Mouse (Mus musculus): ENCODE results near the gene 4921509C19Rik. TPM values are rescaled to one million over a fixed set of nuclear protein-coding genes. Genes with fewer than 3 reads are reported as not detected.
A peak's percentile ranks its signal among the peaks of the same experiment; 100 is the strongest.
"Not testable (repeated sequence)": the region's sequence is repeated elsewhere in the genome, so short reads cannot be mapped to it uniquely, and the experiment has no call there.

The 4921509C19Rik gene
- polyA plus RNA-seq (2014; fragmentation: Nextera tagmentation; extraction: Ambion mirVana): not detected in 2 replicates

GRCm38 (mm10) chr2:151476053-151476452, at the start of gene 4921509C19Rik:
Gene 4921509C19Rik, minus strand, starts transcription at chr2:151476153.
- H3K4me2 ChIP-seq (ENCODE audit: low read length); H3K36me3 ChIP-seq (ENCODE audit: control insufficient read depth, insufficient read depth, low read length); ATAC-seq; H3K9me3 ChIP-seq (replicated peaks; ENCODE audit: control insufficient read depth, low read length); H3K27me3 ChIP-seq (replicated peaks; ENCODE audit: control insufficient read depth, insufficient read depth, low read length); H3K4me1 ChIP-seq (ENCODE audit: control insufficient read depth, insufficient read depth, low read length); H3K4me3 ChIP-seq (ENCODE audit: low read depth, low read length); H3K9ac ChIP-seq (ENCODE audit: low read length); H3K27ac ChIP-seq (ENCODE audit: low read depth, low read length); DNase-seq (ENCODE audit: low spot score): not testable (repeated sequence)
- 89% methylated on average over 5 of the region's 5 CpGs for WGBS

GRCm38 (mm10) chr2:151525520-151525919, 49.6 kb upstream of the 4921509C19Rik start:
- H3K27ac ChIP-seq (ENCODE audit: low read depth, low read length): no peak overlapping the region

GRCm38 (mm10) chr2:151524324-151525041, 48.5 kb upstream of the 4921509C19Rik start:
- 76% methylated on average over 4 of the region's 4 CpGs for WGBS
- H3K9ac ChIP-seq (ENCODE audit: low read length): no peak overlapping the region
- H3K27me3 ChIP-seq (replicated peaks; ENCODE audit: control insufficient read depth, insufficient read depth, low read length): no peaks in the 10 kb centered on the region
- no peak overlapping the region for H3K27ac ChIP-seq (ENCODE audit: low read depth, low read length)
- no peak for DNase-seq (ENCODE audit: low spot score)
- H3K4me2 ChIP-seq (ENCODE audit: low read length): no peak overlapping the region
- no peak for ATAC-seq
- peaks cover 8% of the 10 kb centered on the region; the same call in 1 of the 2 replicates for H3K36me3 ChIP-seq (ENCODE audit: control insufficient read depth, insufficient read depth, low read length)
- H3K4me1 ChIP-seq (ENCODE audit: control insufficient read depth, insufficient read depth, low read length): no peaks in the 10 kb centered on the region
- H3K4me3 ChIP-seq (ENCODE audit: low read depth, low read length): no peak overlapping the region
- H3K9me3 ChIP-seq (replicated peaks; ENCODE audit: control insufficient read depth, low read length): no peaks in the 10 kb centered on the region

More at GRCm38 (mm10) chr2:151525520-151525919, 49.6 kb upstream of the 4921509C19Rik start:
- no peaks in the 10 kb centered on the region for H3K9me3 ChIP-seq (replicated peaks; ENCODE audit: control insufficient read depth, low read length)
- no peak for DNase-seq (ENCODE audit: low spot score)
- H3K4me1 ChIP-seq (ENCODE audit: control insufficient read depth, insufficient read depth, low read length): no peaks in the 10 kb centered on the region
- no peaks in the 10 kb centered on the region for H3K27me3 ChIP-seq (replicated peaks; ENCODE audit: control insufficient read depth, insufficient read depth, low read length)
- ATAC-seq: no peak
- H3K4me2 ChIP-seq (ENCODE audit: low read length): no peak overlapping the region
- peaks cover 3% of the 10 kb centered on the region; the same call in 1 of the 2 replicates for H3K36me3 ChIP-seq (ENCODE audit: control insufficient read depth, insufficient read depth, low read length)
- H3K4me3 ChIP-seq (ENCODE audit: low read depth, low read length): no peak overlapping the region
- WGBS: 77% methylated on average over 2 of the region's 2 CpGs
- H3K9ac ChIP-seq (ENCODE audit: low read length): no peak overlapping the region

- Histone ChIP-seq H3K27ac (ENCODE audit: low read depth, low read length) (no peak overlapping the region), H3K4me3 (ENCODE audit: low read depth, low read length) (no peak overlapping the region), H3K4me1 (ENCODE audit: control insufficient read depth, insufficient read depth, low read length) (no peaks in the 10 kb centered on the region), H3K4me2 (ENCODE audit: low read length) (no peak overlapping the region), H3K27me3 (replicated peaks; ENCODE audit: control insufficient read depth, insufficient read depth, low read length) (no peaks in the 10 kb centered on the region), H3K9me3 (replicated peaks; ENCODE audit: control insufficient read depth, low read length) (no peaks in the 10 kb centered on the region), H3K36me3 (ENCODE audit: control insufficient read depth, insufficient read depth, low read length) (peaks cover 43% of the 10 kb centered on the region), H3K9ac (ENCODE audit: low read length) (no peak overlapping the region)
- WGBS: 94% methylated on average over 2 of the region's 2 CpGs
- DNase-seq (ENCODE audit: low spot score): no peak
- no peak for ATAC-seq
Observed at GRCm38 (mm10) chr2:151519000-151519399, 43.0 kb upstream of the 4921509C19Rik start.

- H3K9ac ChIP-seq (ENCODE audit: low read length): no peak overlapping the region
- 88% methylated on average over 3 of the region's 3 CpGs for WGBS
- H3K9me3 ChIP-seq (replicated peaks; ENCODE audit: control insufficient read depth, low read length): no peaks in the 10 kb centered on the region
- no peak for ATAC-seq
- no peak overlapping the region for H3K4me3 ChIP-seq (ENCODE audit: low read depth, low read length)
- H3K4me1 ChIP-seq (ENCODE audit: control insufficient read depth, insufficient read depth, low read length): no peaks in the 10 kb centered on the region
- no peak overlapping the region for H3K27ac ChIP-seq (ENCODE audit: low read depth, low read length)
- peak; percentile 7 for DNase-seq (ENCODE audit: low spot score)
- H3K36me3 ChIP-seq (ENCODE audit: control insufficient read depth, insufficient read depth, low read length): peaks cover 81% of the 10 kb centered on the region
- no peaks in the 10 kb centered on the region for H3K27me3 ChIP-seq (replicated peaks; ENCODE audit: control insufficient read depth, insufficient read depth, low read length)
- no peak overlapping the region for H3K4me2 ChIP-seq (ENCODE audit: low read length)
Observed at GRCm38 (mm10) chr2:151513525-151514285, 37.8 kb upstream of the 4921509C19Rik start.

- H3K9ac ChIP-seq (ENCODE audit: low read length): no peak overlapping the region
- no peak overlapping the region for H3K4me3 ChIP-seq (ENCODE audit: low read depth, low read length)
- no peaks in the 10 kb centered on the region for H3K9me3 ChIP-seq (replicated peaks; ENCODE audit: control insufficient read depth, low read length)
- H3K27me3 ChIP-seq (replicated peaks; ENCODE audit: control insufficient read depth, insufficient read depth, low read length): no peaks in the 10 kb centered on the region
- no peak overlapping the region for H3K4me2 ChIP-seq (ENCODE audit: low read length)
- H3K27ac ChIP-seq (ENCODE audit: low read depth, low read length): no peak overlapping the region
- H3K36me3 ChIP-seq (ENCODE audit: control insufficient read depth, insufficient read depth, low read length): peaks cover 85% of the 10 kb centered on the region
- ATAC-seq (peak; percentile 48), DNase-seq (ENCODE audit: low spot score) (peak; percentile 68)
- no peaks in the 10 kb centered on the region for H3K4me1 ChIP-seq (ENCODE audit: control insufficient read depth, insufficient read depth, low read length)
Observed at GRCm38 (mm10) chr2:151512199-151512598, 36.2 kb upstream of the 4921509C19Rik start.

GRCm38 (mm10) chr2:151504226-151504625, 28.3 kb upstream of the 4921509C19Rik start:
- no peak overlapping the region for H3K4me2 ChIP-seq (ENCODE audit: low read length)
- WGBS: 81% methylated on average over 4 of the region's 4 CpGs
- no peak overlapping the region for H3K27ac ChIP-seq (ENCODE audit: low read depth, low read length)
- no peak overlapping the region for H3K9ac ChIP-seq (ENCODE audit: low read length)
- DNase-seq (ENCODE audit: low spot score) (no peak), ATAC-seq (no peak)
- H3K4me3 ChIP-seq (ENCODE audit: low read depth, low read length): no peak overlapping the region
- peaks cover 83% of the 10 kb centered on the region for H3K36me3 ChIP-seq (ENCODE audit: control insufficient read depth, insufficient read depth, low read length)
- no peaks in the 10 kb centered on the region for H3K4me1 ChIP-seq (ENCODE audit: control insufficient read depth, insufficient read depth, low read length)
- H3K9me3 ChIP-seq (replicated peaks; ENCODE audit: control insufficient read depth, low read length): no peaks in the 10 kb centered on the region
- H3K27me3 ChIP-seq (replicated peaks; ENCODE audit: control insufficient read depth, insufficient read depth, low read length): no peaks in the 10 kb centered on the region

- Histone ChIP-seq H3K4me1 (ENCODE audit: control insufficient read depth, insufficient read depth, low read length) (no peaks in the 10 kb centered on the region), H3K36me3 (ENCODE audit: control insufficient read depth, insufficient read depth, low read length) (peaks cover 83% of the 10 kb centered on the region), H3K9ac (ENCODE audit: low read length) (no peak overlapping the region), H3K27ac (ENCODE audit: low read depth, low read length) (no peak overlapping the region), H3K4me2 (ENCODE audit: low read length) (no peak overlapping the region), H3K9me3 (replicated peaks; ENCODE audit: control insufficient read depth, low read length) (no peaks in the 10 kb centered on the region), H3K27me3 (replicated peaks; ENCODE audit: control insufficient read depth, insufficient read depth, low read length) (no peaks in the 10 kb centered on the region), H3K4me3 (ENCODE audit: low read depth, low read length) (no peak overlapping the region)
- DNase-seq (ENCODE audit: low spot score): no peak
- WGBS: 93% methylated on average over 6 of the region's 6 CpGs
- no peak for ATAC-seq
Observed at GRCm38 (mm10) chr2:151500442-151501007, 24.6 kb upstream of the 4921509C19Rik start.

All from forebrain, embryonic 14.5 days (tissue).